Mouse (Mus musculus): Measurements from ENCODE around the gene Krtap10-4.
"Not testable (repeated sequence)": the region's sequence is repeated elsewhere in the genome, so short reads cannot be mapped to it uniquely, and the experiment has no call there.

Gene Krtap10-4

GRCm38 (mm10) chr10:77804095-77804494 is 22.8 kb downstream of the Krtap10-4 start:
- TF ChIP-seq GATA4 (IDR thresholded peaks at IDR 0.05; ENCODE audit: insufficient replicate concordance, low read length) = no peak

GRCm38 (mm10) chr10:77798921-77799508 is 27.9 kb downstream of the Krtap10-4 start, which contains the start of gene Gm19668:
Gene Gm19668, minus strand, starts transcription at chr10:77799133.
- TF ChIP-seq GATA4 (IDR thresholded peaks at IDR 0.05; ENCODE audit: insufficient replicate concordance, low read length) = no peak

GRCm38 (mm10) chr10:77797677-77798076 is 29.2 kb downstream of the Krtap10-4 start:
- TF ChIP-seq GATA4 (IDR thresholded peaks at IDR 0.05; ENCODE audit: insufficient replicate concordance, low read length) = no peak

GRCm38 (mm10) chr10:77794976-77795375 is 31.9 kb downstream of the Krtap10-4 start, which contains the start of gene Gm9639:
Gene Gm9639, minus strand, starts transcription at chr10:77795076.
- no peak for TF ChIP-seq GATA4 (IDR thresholded peaks at IDR 0.05; ENCODE audit: insufficient replicate concordance, low read length)

- no peak for TF ChIP-seq GATA4 (IDR thresholded peaks at IDR 0.05; ENCODE audit: insufficient replicate concordance, low read length)
Observed at GRCm38 (mm10) chr10:77788621-77789020, 38.3 kb downstream of the Krtap10-4 start.

- not testable (repeated sequence) for TF ChIP-seq GATA4 (IDR thresholded peaks at IDR 0.05; ENCODE audit: insufficient replicate concordance, low read length)
Observed at GRCm38 (mm10) chr10:77787876-77788275, 39.0 kb downstream of the Krtap10-4 start, which contains the start of gene Gm7137. Gene Gm7137, minus strand, starts transcription at chr10:77788200.

- not testable (repeated sequence) for TF ChIP-seq GATA4 (IDR thresholded peaks at IDR 0.05; ENCODE audit: insufficient replicate concordance, low read length)
Observed at GRCm38 (mm10) chr10:77782442-77782841, 44.5 kb downstream of the Krtap10-4 start, which contains the start of gene Gm3250. Gene Gm3250, minus strand, starts transcription at chr10:77782542.

- not testable (repeated sequence) for TF ChIP-seq GATA4 (IDR thresholded peaks at IDR 0.05; ENCODE audit: insufficient replicate concordance, low read length)
Observed at GRCm38 (mm10) chr10:77776844-77777243, 50.1 kb downstream of the Krtap10-4 start, which contains the start of gene Gm7138. Gene Gm7138, minus strand, starts transcription at chr10:77776944.
